Mouse (Mus musculus): Measurements from ENCODE around the gene Snrpc. TPM values are rescaled to one million over a fixed set of nuclear protein-coding genes. Genes with fewer than 3 reads are reported as not detected.

The Snrpc gene
- total and polyA plus RNA-seq, 2 experiments, result 24.4 to 42.2 TPM

- Histone ChIP-seq H3K4me3 (ENCODE audit: insufficient read depth, low read depth, low read length) (no peak overlapping the region), H3K79me2 (ENCODE audit: control insufficient read depth, insufficient read depth, low read length) (peaks cover 55% of the 10 kb centered on the region), H3K9ac (ENCODE audit: low read depth, low read length) (peak overlapping the region; percentile 71), H3K27me3 (ENCODE audit: control insufficient read depth, insufficient read depth, low read length) (no peaks in the 10 kb centered on the region), H3K4me1 (ENCODE audit: control insufficient read depth, insufficient read depth, low read length) (peaks cover 65% of the 10 kb centered on the region), H3K27ac (replicated peaks; ENCODE audit: insufficient read depth, low read depth, low read length) (peak overlapping the region; percentile 97), H3K36me3 (ENCODE audit: control insufficient read depth, insufficient read depth, low read length) (no peaks in the 10 kb centered on the region)
- WGBS, result 25% methylated on average over 6 of the region's 6 CpGs
- TF ChIP-seq POLR2A (IDR thresholded peaks at IDR 0.05; ENCODE audit: extremely low read depth, insufficient read depth, low read length) (no peak), CTCF (IDR thresholded peaks at IDR 0.05; ENCODE audit: low read depth, low read length) (no peak)
- DNase-seq (ENCODE audit: extremely low read depth, low read depth, low spot score), result peak; percentile 90
These were observed 44.8 kb upstream of the Snrpc start for GRCm38 (mm10) chr17:27793144-27793543.

- H3K36me3 ChIP-seq (ENCODE audit: control insufficient read depth, insufficient read depth, low read length), result no peaks in the 10 kb centered on the region
- peaks cover 51% of the 10 kb centered on the region for H3K79me2 ChIP-seq (ENCODE audit: control insufficient read depth, insufficient read depth, low read length)
- WGBS, result 21% methylated on average over 6 of the region's 6 CpGs
- H3K4me3 ChIP-seq (ENCODE audit: insufficient read depth, low read depth, low read length), result no peak overlapping the region
- H3K27me3 ChIP-seq (ENCODE audit: control insufficient read depth, insufficient read depth, low read length), result no peaks in the 10 kb centered on the region
- H3K9ac ChIP-seq (ENCODE audit: low read depth, low read length), result peak overlapping the region; percentile 29; the same call in 1 of the 2 replicates
- no peak for TF ChIP-seq CTCF (IDR thresholded peaks at IDR 0.05; ENCODE audit: low read depth, low read length)
- no peak for TF ChIP-seq POLR2A (IDR thresholded peaks at IDR 0.05; ENCODE audit: extremely low read depth, insufficient read depth, low read length)
- H3K4me1 ChIP-seq (ENCODE audit: control insufficient read depth, insufficient read depth, low read length), result peaks cover 62% of the 10 kb centered on the region
- peak overlapping the region; percentile 81 for H3K27ac ChIP-seq (replicated peaks; ENCODE audit: insufficient read depth, low read depth, low read length)
- peak; percentile 94 for DNase-seq (ENCODE audit: extremely low read depth, low read depth, low spot score)
These were observed 41.2 kb upstream of the Snrpc start for GRCm38 (mm10) chr17:27796780-27797179.

DNA sequence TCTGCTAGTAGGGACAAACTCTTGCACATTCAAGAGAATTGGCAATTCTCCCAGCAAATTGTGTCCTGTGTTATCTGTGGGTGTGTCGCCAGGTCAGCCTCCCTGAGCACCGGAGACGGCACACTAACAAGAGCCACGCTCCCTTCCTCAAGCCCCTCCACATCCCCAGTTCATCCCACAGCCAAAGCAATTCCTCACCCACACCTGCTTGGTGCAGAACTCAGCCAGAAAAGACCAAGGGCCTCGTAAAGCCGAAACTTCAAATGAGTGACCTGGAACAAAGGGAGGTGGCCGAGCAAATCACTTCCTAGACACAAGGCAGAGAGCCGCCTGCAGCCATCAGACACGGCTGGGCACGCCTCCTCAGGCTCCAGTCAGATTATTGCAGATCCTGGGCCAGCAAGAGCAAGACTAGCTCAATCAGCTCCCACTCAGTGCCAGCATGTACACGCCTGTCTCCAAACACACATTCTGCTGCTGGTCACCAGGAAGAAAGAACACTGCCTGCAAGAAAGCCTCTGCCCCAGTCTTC, 40.5 kb upstream of the Snrpc start:
- no peaks in the 10 kb centered on the region for H3K27me3 ChIP-seq (ENCODE audit: control insufficient read depth, insufficient read depth, low read length)
- H3K4me3 ChIP-seq (ENCODE audit: insufficient read depth, low read depth, low read length), result no peak overlapping the region
- H3K9ac ChIP-seq (ENCODE audit: low read depth, low read length), result peak overlapping the region; percentile 35
- TF ChIP-seq POLR2A (IDR thresholded peaks at IDR 0.05; ENCODE audit: extremely low read depth, insufficient read depth, low read length) (no peak), CTCF (IDR thresholded peaks at IDR 0.05; ENCODE audit: low read depth, low read length) (no peak)
- peaks cover 57% of the 10 kb centered on the region for H3K79me2 ChIP-seq (ENCODE audit: control insufficient read depth, insufficient read depth, low read length)
- WGBS, result 5% methylated on average over 11 of the region's 11 CpGs
- no peaks in the 10 kb centered on the region for H3K36me3 ChIP-seq (ENCODE audit: control insufficient read depth, insufficient read depth, low read length)
- peak; percentile 78 for DNase-seq (ENCODE audit: extremely low read depth, low read depth, low spot score)
- H3K4me1 ChIP-seq (ENCODE audit: control insufficient read depth, insufficient read depth, low read length), result peaks cover 59% of the 10 kb centered on the region
- H3K27ac ChIP-seq (replicated peaks; ENCODE audit: insufficient read depth, low read depth, low read length), result peak overlapping the region; percentile 72

DNA sequence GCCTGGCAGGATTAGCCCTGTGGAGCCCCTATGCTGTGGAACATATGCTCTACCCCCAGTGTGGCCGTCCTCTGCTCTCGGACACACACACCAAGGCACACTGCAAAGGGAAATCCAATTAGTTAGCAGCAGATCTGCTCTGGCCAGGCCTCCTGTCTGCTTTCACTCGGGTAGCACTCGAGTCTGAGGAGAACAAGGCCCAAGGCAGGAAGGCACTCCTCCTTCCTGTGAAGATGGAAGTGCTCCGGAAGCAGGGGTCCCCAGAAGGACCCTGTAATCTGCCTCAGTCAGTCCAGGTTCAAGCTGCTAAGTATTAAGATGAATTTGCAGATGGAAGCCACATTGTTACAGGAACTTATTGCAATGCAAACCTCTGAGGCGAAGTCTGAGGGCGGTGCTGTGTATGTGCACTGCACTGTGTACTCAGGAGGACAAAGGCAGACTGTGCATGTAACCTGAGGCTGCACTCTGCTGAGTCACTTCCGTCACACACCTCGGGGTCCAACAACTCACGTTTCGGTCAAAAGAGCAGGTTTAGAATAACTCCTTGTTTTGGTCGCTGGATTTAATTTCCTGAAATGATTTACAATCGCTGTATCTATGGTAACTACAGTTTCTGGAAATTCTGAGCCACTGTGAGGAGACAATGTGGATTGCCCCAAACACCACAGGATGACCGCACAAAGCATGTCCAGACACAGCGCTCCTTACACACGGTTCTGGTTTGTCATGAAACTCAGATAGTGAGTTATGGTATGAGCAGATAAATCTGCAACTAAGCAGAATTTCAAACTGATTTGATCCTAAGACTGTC, 38.0 kb upstream of the Snrpc start:
- TF ChIP-seq CTCF (IDR thresholded peaks at IDR 0.05; ENCODE audit: low read depth, low read length), result no peak
- Histone ChIP-seq H3K79me2 (ENCODE audit: control insufficient read depth, insufficient read depth, low read length) (peaks cover 61% of the 10 kb centered on the region), H3K4me1 (ENCODE audit: control insufficient read depth, insufficient read depth, low read length) (peaks cover 59% of the 10 kb centered on the region), H3K9ac (ENCODE audit: low read depth, low read length) (peak overlapping the region; percentile 16), H3K27me3 (ENCODE audit: control insufficient read depth, insufficient read depth, low read length) (no peaks in the 10 kb centered on the region), H3K36me3 (ENCODE audit: control insufficient read depth, insufficient read depth, low read length) (no peaks in the 10 kb centered on the region), H3K27ac (replicated peaks; ENCODE audit: insufficient read depth, low read depth, low read length) (peak overlapping the region; percentile 53), H3K4me3 (ENCODE audit: insufficient read depth, low read depth, low read length) (no peak overlapping the region)
- DNase-seq (ENCODE audit: extremely low read depth, low read depth, low spot score), result peak; percentile 84
- 22% methylated on average over 16 of the region's 16 CpGs for WGBS

DNA sequence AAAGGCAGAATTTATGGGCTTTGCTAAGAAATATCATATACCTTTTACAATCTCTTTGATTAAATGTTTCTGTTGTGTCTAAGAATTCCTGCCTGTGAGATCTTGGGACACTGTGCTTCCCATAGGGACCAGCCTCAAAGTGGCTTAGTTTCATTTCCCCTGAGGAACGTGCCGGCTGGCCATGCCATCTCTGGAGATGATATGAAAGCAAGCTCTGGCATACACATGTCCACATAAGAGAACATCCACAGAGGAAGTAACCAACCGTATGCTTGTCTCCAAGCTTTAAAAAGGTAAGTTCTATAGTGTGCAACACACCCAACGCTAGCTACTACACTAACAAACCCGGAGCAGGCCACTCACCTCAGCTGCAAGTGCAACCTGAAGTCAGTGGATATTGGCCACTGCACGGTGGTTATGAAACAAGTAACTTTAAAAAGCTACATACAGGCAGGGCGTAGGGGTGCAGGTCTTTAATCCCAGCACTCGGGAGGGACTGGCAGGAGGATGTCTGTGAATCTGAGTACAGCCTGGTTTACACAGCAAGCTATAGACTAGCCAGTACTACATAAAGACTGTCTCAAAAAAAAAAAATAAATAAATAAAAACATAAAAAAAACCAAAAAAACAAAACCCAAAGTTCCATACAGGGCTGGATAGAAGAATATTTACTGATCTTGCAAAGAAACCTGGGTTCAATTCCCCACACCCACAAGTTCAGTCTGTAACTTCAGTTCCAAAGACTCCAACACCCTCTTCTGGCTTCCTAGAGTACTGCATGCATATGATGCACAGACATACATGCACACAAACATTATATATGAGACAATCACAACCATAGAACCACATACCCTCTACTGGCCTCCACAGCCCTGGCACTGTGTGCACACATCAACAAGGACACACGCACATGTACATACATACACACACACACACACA, 37.0 kb upstream of the Snrpc start:
- peak overlapping the region; percentile 66 for H3K27ac ChIP-seq (replicated peaks; ENCODE audit: insufficient read depth, low read depth, low read length)
- H3K9ac ChIP-seq (ENCODE audit: low read depth, low read length), result 0 out of 2 replicates have a peak overlapping the region, but pooled peaks have one; percentile 8
- peaks cover 61% of the 10 kb centered on the region for H3K4me1 ChIP-seq (ENCODE audit: control insufficient read depth, insufficient read depth, low read length)
- WGBS, result 24% methylated on average over 9 of the region's 9 CpGs
- H3K27me3 ChIP-seq (ENCODE audit: control insufficient read depth, insufficient read depth, low read length), result no peaks in the 10 kb centered on the region
- H3K4me3 ChIP-seq (ENCODE audit: insufficient read depth, low read depth, low read length), result no peak overlapping the region
- no peaks in the 10 kb centered on the region for H3K36me3 ChIP-seq (ENCODE audit: control insufficient read depth, insufficient read depth, low read length)
- no peak for TF ChIP-seq CTCF (IDR thresholded peaks at IDR 0.05; ENCODE audit: low read depth, low read length)
- no peak for TF ChIP-seq POLR2A (IDR thresholded peaks at IDR 0.05; ENCODE audit: extremely low read depth, insufficient read depth, low read length)
- DNase-seq (ENCODE audit: extremely low read depth, low read depth, low spot score), result peak; percentile 74
- peaks cover 54% of the 10 kb centered on the region for H3K79me2 ChIP-seq (ENCODE audit: control insufficient read depth, insufficient read depth, low read length)
